Mouse (Mus musculus): ENCODE measurements around the gene Cpne8.

GRCm38 (mm10) chr15:90678985-90679759 is at the start of gene Cpne8:
- TF ChIP-seq CTCF (IDR thresholded peaks at IDR 0.05; ENCODE audit: low read depth) (no peak), EP300 (optimal IDR thresholded peaks at IDR 0.05) (no peak)
